In genomic region chr12:109572259-109572658, GRCm38 (mm10) we compare ENCODE assay signal across 19 mouse cellular contexts. TPM values are rescaled to one million over a fixed set of nuclear protein-coding genes. Genes with fewer than 3 reads are reported as not detected.
"Had no signal": no experiment of that assay in that cellular context is flagged by ENCODE, and none has a peak within 500 bp of the region (broad histone marks: within the 10 kb centered on the region; RNA-seq: fewer than 3 reads in every experiment).

No protein-coding gene starts in this region.

- H3K4me3 ChIP-seq: neural tube, embryonic 12.5 days; neural tube, embryonic 13.5 days; neural tube, embryonic 15.5 days; stomach, embryonic 15.5 days had no signal

- H3K27me3 ChIP-seq: neural tube, embryonic 12.5 days; neural tube, embryonic 13.5 days; neural tube, embryonic 15.5 days; stomach, embryonic 15.5 days had no signal

- H3K9me3 ChIP-seq: neural tube, embryonic 12.5 days; neural tube, embryonic 13.5 days; neural tube, embryonic 15.5 days; stomach, embryonic 15.5 days had no signal

- DNase-seq: retina, postnatal 1 day; right cerebral cortex, adult 18-20 months; right cerebral cortex, postnatal 14 days; right cerebral cortex, postnatal 25 days; right cerebral cortex, postnatal 4 days; thymus, adult 18-20 months; thymus, adult 2 months; thymus, postnatal 14 days; thymus, postnatal 25 days; thymus, postnatal 36 days; thymus, postnatal 4 days had no signal

- H3K4me1 ChIP-seq: neural tube, embryonic 12.5 days; neural tube, embryonic 15.5 days; stomach, embryonic 15.5 days had no signal

RNA-seq across cellular contexts. Expression of gene Rtl1, which starts 27.9 kb away (rescaled TPM):
- total RNA-seq: neutrophil, adult 5-6 weeks had no signal
- polyA plus RNA-seq: small intestine, adult 2 months; spleen, adult 2 months; testis, adult 2 months had no signal
